Mouse (Mus musculus): ENCODE measurements around the gene Cers6.

DNA sequence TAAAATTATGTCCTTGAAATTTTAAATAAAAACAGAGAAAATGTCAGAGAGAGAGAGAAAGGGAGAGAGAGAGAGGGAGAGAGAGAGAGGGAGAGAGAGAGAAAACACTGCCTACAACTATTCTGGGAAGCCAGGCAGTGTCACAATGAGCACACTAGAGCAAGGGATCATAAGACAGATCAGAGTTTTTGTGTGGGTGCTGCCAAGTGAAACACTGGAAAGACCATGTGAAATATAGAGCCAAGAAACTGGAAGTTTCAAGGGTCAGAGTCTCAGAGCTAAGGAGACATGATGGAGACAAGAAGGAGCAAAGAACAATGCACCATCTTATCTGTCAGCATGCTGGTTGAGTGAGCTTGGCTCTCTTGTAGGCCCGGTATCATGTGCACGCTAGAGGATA, 236.3 kb downstream of the Cers6 start:
- TF ChIP-seq CTCF (IDR thresholded peaks at IDR 0.05; ENCODE audit: low read depth) = no peak
- TF ChIP-seq EP300 (IDR thresholded peaks at IDR 0.05; ENCODE audit: low read depth) = no peak
